Mouse (Mus musculus): ENCODE data around the gene Sympk.

- TF ChIP-seq MAX (IDR thresholded peaks at IDR 0.05; ENCODE audit: low read length) (no peak), TAL1 (IDR thresholded peaks at IDR 0.05; ENCODE audit: low read length) (no peak), POLR2A (IDR thresholded peaks at IDR 0.05; ENCODE audit: control insufficient read depth in 1 of 2, insufficient read depth in 1 of 2, low read depth in 1 of 2, low read length in 2 of 2, poor library complexity in 1 of 2) (no peak), ZC3H11A (IDR thresholded peaks at IDR 0.05; ENCODE audit: low read depth, low read length) (no peak), HCFC1 (IDR thresholded peaks at IDR 0.05; ENCODE audit: low read depth, low read length) (no peak), EP300 (IDR thresholded peaks at IDR 0.05; ENCODE audit: low read depth in 1 of 2, low read length in 2 of 2) (no peak), CTCF (IDR thresholded peaks at IDR 0.05 in 2 of 3, conservative IDR thresholded peaks at IDR 0.05 in 1 of 3; ENCODE audit: control insufficient read depth in 1 of 3, insufficient read depth in 1 of 3, low read depth in 2 of 3, low read length in 3 of 3, poor library complexity in 1 of 3, severe bottlenecking in 1 of 3) (no peak), SMC3 (IDR thresholded peaks at IDR 0.05; ENCODE audit: low read depth, low read length) (no peak), USF1 (IDR thresholded peaks at IDR 0.05; ENCODE audit: low read depth, low read length) (no peak)
Measured at GRCm38 (mm10) chr7:19021048-19021447, 3.1 kb upstream of the Sympk start.

Measured in MEL (cell line).